Mouse (Mus musculus): Measurements from ENCODE around the gene Macf1. TPM values are rescaled to one million over a fixed set of nuclear protein-coding genes. Genes with fewer than 3 reads are reported as not detected.
A peak's percentile ranks its signal among the peaks of the same experiment; 100 is the strongest.

The Macf1 gene
- 88.5 TPM for polyA plus RNA-seq (2012; fragmentation: generic; extraction: Trizol)

- Histone ChIP-seq H3K4me3 (no peak within 1 kb of the TSS), H3ac (ENCODE audit: control insufficient read depth, insufficient read length) (no peak within 1 kb of the TSS), H3K79me2 (ENCODE audit: control insufficient read depth, insufficient read depth) (no peaks in the 10 kb centered on the region), H3K27me3 (ENCODE audit: control insufficient read depth, insufficient read depth, insufficient read length) (peaks cover 10% of the 10 kb centered on the region), H3K36me3 (ENCODE audit: control insufficient read depth, insufficient read depth) (no peaks in the 10 kb centered on the region), H3K4me2 (ENCODE audit: low read depth) (no peak within 1 kb of the TSS)
- no peak for TF ChIP-seq REST (IDR thresholded peaks at IDR 0.05; ENCODE audit: insufficient read depth, insufficient read length)
- TF ChIP-seq TCF12 (IDR thresholded peaks at IDR 0.05; ENCODE audit: insufficient read depth, poor library complexity, severe bottlenecking): no peak
- TF ChIP-seq MYOD1 (IDR thresholded peaks at IDR 0.05; ENCODE audit: control insufficient read depth in 1 of 3, insufficient read length in 2 of 3, low read depth in 2 of 3): no peak
- TF ChIP-seq POLR2A (IDR thresholded peaks at IDR 0.05; ENCODE audit: insufficient read length, low read depth): no peak
- no peak for TF ChIP-seq MYOG (IDR thresholded peaks at IDR 0.05; ENCODE audit: control insufficient read depth in 1 of 3, insufficient read depth in 1 of 3, insufficient read length in 2 of 3, low read depth in 2 of 3)
- no peak for TF ChIP-seq E2F4 (IDR thresholded peaks at IDR 0.05; ENCODE audit: insufficient read depth)
- TF ChIP-seq POLR2AphosphoS2 (IDR thresholded peaks at IDR 0.05; ENCODE audit: insufficient read length, low read depth): no peak
- no peak for TF ChIP-seq CEBPB (IDR thresholded peaks at IDR 0.05; ENCODE audit: insufficient read depth, poor library complexity, severe bottlenecking)
- TF ChIP-seq MAX (IDR thresholded peaks at IDR 0.05; ENCODE audit: low read depth): no peak
- no peak for TF ChIP-seq USF1 (IDR thresholded peaks at IDR 0.05; ENCODE audit: low read depth)
- no peak for TF ChIP-seq TCF3 (IDR thresholded peaks at IDR 0.05; ENCODE audit: insufficient read length, low read depth)
- no peak for TF ChIP-seq SRF (IDR thresholded peaks at IDR 0.05; ENCODE audit: control insufficient read depth, insufficient read length, low read depth)
Observed at GRCm38 (mm10) chr4:123684260-123684659, at the start of gene Macf1. TSS of gene Macf1 (minus strand) at chr4:123684360.

GRCm38 (mm10) chr4:123733532-123733931, 49.4 kb upstream of the Macf1 start:
- H3K79me2 ChIP-seq (ENCODE audit: control insufficient read depth, insufficient read depth): no peaks in the 10 kb centered on the region
- H3K4me3 ChIP-seq: no peak overlapping the region
- no peak overlapping the region for H3K4me2 ChIP-seq (ENCODE audit: low read depth)
- H3K36me3 ChIP-seq (ENCODE audit: control insufficient read depth, insufficient read depth): peaks cover 21% of the 10 kb centered on the region
- no peak overlapping the region for H3ac ChIP-seq (ENCODE audit: control insufficient read depth, insufficient read length)
- no peaks in the 10 kb centered on the region for H3K27me3 ChIP-seq (ENCODE audit: control insufficient read depth, insufficient read depth, insufficient read length)
- TF ChIP-seq CEBPB (IDR thresholded peaks at IDR 0.05; ENCODE audit: insufficient read depth, poor library complexity, severe bottlenecking): no peak
- no peak for TF ChIP-seq POLR2AphosphoS2 (IDR thresholded peaks at IDR 0.05; ENCODE audit: insufficient read length, low read depth)
- no peak for TF ChIP-seq MYOG (IDR thresholded peaks at IDR 0.05; ENCODE audit: control insufficient read depth in 1 of 3, insufficient read depth in 1 of 3, insufficient read length in 2 of 3, low read depth in 2 of 3)
- no peak for TF ChIP-seq REST (IDR thresholded peaks at IDR 0.05; ENCODE audit: insufficient read depth, insufficient read length)
- no peak for TF ChIP-seq POLR2A (IDR thresholded peaks at IDR 0.05; ENCODE audit: insufficient read length, low read depth)
- no peak for TF ChIP-seq TCF12 (IDR thresholded peaks at IDR 0.05; ENCODE audit: insufficient read depth, poor library complexity, severe bottlenecking)
- no peak for TF ChIP-seq MYOD1 (IDR thresholded peaks at IDR 0.05; ENCODE audit: control insufficient read depth in 1 of 3, insufficient read length in 2 of 3, low read depth in 2 of 3)
- TF ChIP-seq USF1 (IDR thresholded peaks at IDR 0.05; ENCODE audit: low read depth): no peak
- TF ChIP-seq E2F4 (IDR thresholded peaks at IDR 0.05; ENCODE audit: insufficient read depth): no peak
- TF ChIP-seq MAX (IDR thresholded peaks at IDR 0.05; ENCODE audit: low read depth): no peak
- no peak for TF ChIP-seq TCF3 (IDR thresholded peaks at IDR 0.05; ENCODE audit: insufficient read length, low read depth)
- TF ChIP-seq SRF (IDR thresholded peaks at IDR 0.05; ENCODE audit: control insufficient read depth, insufficient read length, low read depth): no peak

GRCm38 (mm10) chr4:123732921-123733320, 48.8 kb upstream of the Macf1 start:
- H3K36me3 ChIP-seq (ENCODE audit: control insufficient read depth, insufficient read depth): peaks cover 14% of the 10 kb centered on the region
- H3K27me3 ChIP-seq (ENCODE audit: control insufficient read depth, insufficient read depth, insufficient read length): no peaks in the 10 kb centered on the region
- no peak overlapping the region for H3K4me3 ChIP-seq
- H3ac ChIP-seq (ENCODE audit: control insufficient read depth, insufficient read length): no peak overlapping the region
- H3K79me2 ChIP-seq (ENCODE audit: control insufficient read depth, insufficient read depth): no peaks in the 10 kb centered on the region
- H3K4me2 ChIP-seq (ENCODE audit: low read depth): no peak overlapping the region
- no peak for TF ChIP-seq MYOD1 (IDR thresholded peaks at IDR 0.05; ENCODE audit: control insufficient read depth in 1 of 3, insufficient read length in 2 of 3, low read depth in 2 of 3)
- no peak for TF ChIP-seq POLR2AphosphoS2 (IDR thresholded peaks at IDR 0.05; ENCODE audit: insufficient read length, low read depth)
- TF ChIP-seq TCF12 (IDR thresholded peaks at IDR 0.05; ENCODE audit: insufficient read depth, poor library complexity, severe bottlenecking): no peak
- TF ChIP-seq REST (IDR thresholded peaks at IDR 0.05; ENCODE audit: insufficient read depth, insufficient read length): no peak
- TF ChIP-seq MYOG (IDR thresholded peaks at IDR 0.05; ENCODE audit: control insufficient read depth in 1 of 3, insufficient read depth in 1 of 3, insufficient read length in 2 of 3, low read depth in 2 of 3): no peak
- no peak for TF ChIP-seq E2F4 (IDR thresholded peaks at IDR 0.05; ENCODE audit: insufficient read depth)
- no peak for TF ChIP-seq CEBPB (IDR thresholded peaks at IDR 0.05; ENCODE audit: insufficient read depth, poor library complexity, severe bottlenecking)
- no peak for TF ChIP-seq USF1 (IDR thresholded peaks at IDR 0.05; ENCODE audit: low read depth)
- no peak for TF ChIP-seq TCF3 (IDR thresholded peaks at IDR 0.05; ENCODE audit: insufficient read length, low read depth)
- TF ChIP-seq SRF (IDR thresholded peaks at IDR 0.05; ENCODE audit: control insufficient read depth, insufficient read length, low read depth): no peak
- TF ChIP-seq POLR2A (IDR thresholded peaks at IDR 0.05; ENCODE audit: insufficient read length, low read depth): no peak
- no peak for TF ChIP-seq MAX (IDR thresholded peaks at IDR 0.05; ENCODE audit: low read depth)

GRCm38 (mm10) chr4:123732163-123732910, 48.2 kb upstream of the Macf1 start:
- Histone ChIP-seq H3K79me2 (ENCODE audit: control insufficient read depth, insufficient read depth) (no peaks in the 10 kb centered on the region), H3ac (ENCODE audit: control insufficient read depth, insufficient read length) (no peak overlapping the region), H3K4me3 (no peak overlapping the region), H3K4me2 (ENCODE audit: low read depth) (no peak overlapping the region), H3K27me3 (ENCODE audit: control insufficient read depth, insufficient read depth, insufficient read length) (no peaks in the 10 kb centered on the region), H3K36me3 (ENCODE audit: control insufficient read depth, insufficient read depth) (peaks cover 11% of the 10 kb centered on the region)
- TF ChIP-seq POLR2AphosphoS2 (IDR thresholded peaks at IDR 0.05; ENCODE audit: insufficient read length, low read depth) (peak; percentile 48), CEBPB (IDR thresholded peaks at IDR 0.05; ENCODE audit: insufficient read depth, poor library complexity, severe bottlenecking) (no peak)
